Mouse (Mus musculus) midbrain, postnatal 0 days (tissue): ENCODE data around the gene Itga1. TPM values are rescaled to one million over a fixed set of nuclear protein-coding genes. Genes with fewer than 3 reads are reported as not detected.

Source experiments
- ATAC-seq: fragments of 200-750 bp; cut with Nextera tagmentation; 2 replicates; pipeline ENCODE4 v1.8.0; 2017; ENCODE audit warnings: moderate number of reproducible peaks, mild to moderate bottlenecking, moderate TSS enrichment, moderate library complexity; ENCODE audit not compliant: low FRiP score
- DNase-seq: peaks from one replicate; pipeline ENCODE4 v3.0.0-alpha.2; 2015; ENCODE audit warnings: low spot score
- H3K27ac ChIP-seq: fragments of 300-500 bp; sonication (generic); 2 replicates; pipeline ENCODE4 v1.5.1; 2014; ENCODE audit warnings: low read depth, mild to moderate bottlenecking, low read length, mixed read lengths
- H3K27me3 ChIP-seq: fragments of 300-500 bp; sonication (generic); 2 replicates; pipeline ENCODE4 v1.6.1; 2014; ENCODE audit warnings: low read length, control low read depth, mixed read lengths; ENCODE audit not compliant: insufficient read depth
- H3K36me3 ChIP-seq: fragments of 300-500 bp; sonication (generic); 2 replicates; pipeline ENCODE4 v1.6.1; 2014; ENCODE audit warnings: low read length, control low read depth, mixed read lengths; ENCODE audit not compliant: insufficient read depth
- H3K4me1 ChIP-seq: fragments of 300-500 bp; sonication (generic); 2 replicates; pipeline ENCODE4 v1.6.1; 2014; ENCODE audit warnings: mild to moderate bottlenecking, control low read depth, antibody characterized with exemption, low read length, mixed read lengths; ENCODE audit not compliant: insufficient read depth
- H3K4me2 ChIP-seq: fragments of 300-500 bp; sonication (generic); 2 replicates; pipeline ENCODE4 v1.6.1; 2014; ENCODE audit warnings: low read depth, mild to moderate bottlenecking, low read length, mixed read lengths; ENCODE audit not compliant: poor library complexity, severe bottlenecking
- H3K4me3 ChIP-seq: fragments of 300-500 bp; sonication (generic); 2 replicates; pipeline ENCODE4 v1.5.1; 2014; ENCODE audit warnings: low read depth, mild to moderate bottlenecking, low read length, moderate library complexity
- H3K9ac ChIP-seq: fragments of 300-500 bp; sonication (generic); replicated peaks from 2 replicates; pipeline ENCODE4 v1.6.1; 2014; ENCODE audit warnings: mild to moderate bottlenecking, low read length, moderate library complexity, mixed read lengths; ENCODE audit not compliant: poor library complexity, severe bottlenecking
- H3K9me3 ChIP-seq: fragments of 300-500 bp; sonication (generic); 2 replicates; pipeline ENCODE4 v1.6.1; 2016; ENCODE audit warnings: low read length, control low read depth
- CTCF ChIP-seq: IDR thresholded peaks from 2 replicates; pipeline ENCODE4 v1.5.1; 2016; ENCODE audit warnings: antibody characterized with exemption, mild to moderate bottlenecking
- WGBS: fragments of 180-500 bp; shearing (Covaris S2); extraction: QIAGEN DNeasy Blood & Tissue Kit; methylation state at CpG from one replicate; pipeline ENCODE4 v1.1.7; 2014; 5-methylcytosine and 5-hydroxymethylcytosine counted together
- polyA plus RNA-seq: library from polyadenylated mRNA; unstranded; fragments of >200 nt; fragmentation: Nextera tagmentation; extraction: Ambion mirVana; gene quantifications from 2 replicates; pipeline ENCODE4 v1.2.1, GENCODE M21; 2015
- total RNA-seq: library from RNA; depleted of rRNA; stranded (reverse); fragments of >200 nt; gene quantifications from 2 replicates; pipeline ENCODE4 v1.2.3, GENCODE M21; 2014

Itga1 gene
- total and polyA plus RNA-seq, 2 experiments from 2014 or later = 3.6 to 8.5 TPM

DNA sequence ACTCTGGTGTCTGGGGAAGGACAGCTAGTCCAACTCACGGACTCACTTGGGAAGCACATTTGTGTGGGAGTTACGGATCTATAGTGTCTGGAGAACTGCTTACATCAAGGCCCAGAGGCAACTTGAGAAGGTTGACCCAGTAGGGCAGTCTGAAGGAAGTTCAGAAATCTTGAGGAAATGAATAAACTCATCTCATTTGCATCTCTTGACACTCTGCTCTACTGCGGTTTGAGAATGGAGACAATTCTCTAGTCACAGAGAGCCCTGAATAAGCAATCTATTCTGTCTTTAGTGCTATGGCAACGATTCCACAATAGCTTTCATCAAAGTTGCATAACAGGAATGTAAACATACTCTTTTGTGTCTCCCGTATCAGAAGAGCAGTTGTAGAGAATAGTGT is 4.8 kb downstream of the Itga1 start:
- ATAC-seq (no peak), DNase-seq (no peak)
- no peaks in the 10 kb centered on the region for H3K36me3 ChIP-seq
- H3K4me1 ChIP-seq = no peaks in the 10 kb centered on the region
- no peak overlapping the region for H3K4me3 ChIP-seq
- H3K27ac ChIP-seq = no peak overlapping the region
- H3K9me3 ChIP-seq = no peaks in the 10 kb centered on the region
- TF ChIP-seq CTCF = no peak
- H3K9ac ChIP-seq = no peak overlapping the region
- no peak overlapping the region for H3K4me2 ChIP-seq
- WGBS = 50% methylated on average over 5 of the region's 5 CpGs
- H3K27me3 ChIP-seq = peaks cover 13% of the 10 kb centered on the region

DNA sequence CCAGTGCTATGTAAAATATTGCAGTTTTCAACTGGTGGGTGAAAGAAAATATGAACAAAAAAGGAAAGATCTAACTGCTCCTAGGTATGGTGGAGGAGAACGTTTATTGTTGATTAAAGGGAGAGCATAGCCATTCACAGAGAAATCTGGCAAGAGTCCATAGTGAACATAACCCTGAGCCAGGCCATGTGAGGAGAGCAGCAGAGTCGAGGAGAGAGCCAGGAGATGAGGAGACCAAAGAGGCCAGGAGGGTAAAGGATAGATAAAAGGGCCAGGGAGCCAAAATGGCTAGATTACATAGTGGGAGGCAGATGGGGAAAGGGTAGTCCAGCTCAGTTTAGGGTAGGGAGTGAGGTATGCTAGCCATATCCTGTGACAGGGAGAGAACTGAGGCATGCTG is 5.5 kb downstream of the Itga1 start:
- no peak overlapping the region for H3K4me3 ChIP-seq
- H3K4me1 ChIP-seq = no peaks in the 10 kb centered on the region

DNA sequence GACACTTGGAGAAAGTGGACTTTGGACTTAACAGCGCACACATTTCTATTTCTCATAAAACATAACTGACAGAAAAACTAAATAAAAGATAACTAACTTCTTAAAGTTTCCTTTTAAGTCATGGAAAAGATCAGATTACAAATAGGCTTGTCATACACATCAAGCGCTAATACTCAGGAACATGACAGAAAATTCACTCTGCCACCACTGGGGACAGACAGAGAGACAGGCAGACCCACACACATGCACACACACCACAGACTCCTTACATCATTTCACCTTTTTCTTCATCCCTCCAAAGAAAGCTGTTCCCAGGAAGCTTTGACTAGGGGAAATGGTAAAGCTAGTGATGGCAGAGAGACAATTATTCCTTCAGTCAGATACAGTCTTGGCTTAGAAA is 6.4 kb downstream of the Itga1 start:
- Histone ChIP-seq H3K4me1 (no peaks in the 10 kb centered on the region), H3K4me2 (no peak overlapping the region), H3K4me3 (no peak overlapping the region), H3K27ac (no peak overlapping the region), H3K9ac (no peak overlapping the region), H3K9me3 (no peaks in the 10 kb centered on the region), H3K27me3 (peaks cover under 1% of the 10 kb centered on the region; the same call in 1 of the 2 replicates), H3K36me3 (no peaks in the 10 kb centered on the region)
- TF ChIP-seq CTCF = no peak
- DNase-seq = no peak
- ATAC-seq = no peak
- WGBS = 99% methylated on average over 2 of the region's 2 CpGs

More for the DNA sequence above, 5.5 kb downstream of the Itga1 start:
- H3K4me2 ChIP-seq = no peak overlapping the region
- H3K9ac ChIP-seq = no peak overlapping the region
- no peak for DNase-seq
- no peaks in the 10 kb centered on the region for H3K9me3 ChIP-seq
- TF ChIP-seq CTCF = no peak
- H3K36me3 ChIP-seq = no peaks in the 10 kb centered on the region
- H3K27me3 ChIP-seq = peaks cover 9% of the 10 kb centered on the region
- no peak for ATAC-seq
- H3K27ac ChIP-seq = no peak overlapping the region
- 48% methylated on average over 2 of the region's 2 CpGs for WGBS

DNA sequence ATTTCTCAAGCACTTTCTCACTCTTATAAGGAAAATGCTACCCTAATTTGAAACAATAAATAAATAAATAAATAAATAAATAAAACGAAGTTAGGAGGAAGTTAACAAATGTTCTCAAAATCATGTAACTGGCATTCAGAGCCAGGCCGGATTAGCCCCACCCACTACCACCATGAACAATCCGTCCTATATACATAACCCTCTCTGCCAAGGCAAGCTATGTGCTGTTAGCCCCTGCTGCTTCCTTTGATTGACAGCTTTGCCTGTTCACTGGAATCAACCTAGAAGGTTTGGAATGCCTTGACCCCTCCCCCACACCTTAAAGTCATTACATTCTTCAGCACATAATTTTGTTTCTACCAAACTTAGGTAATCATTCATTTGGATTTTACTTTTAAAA is 10.3 kb downstream of the Itga1 start:
- H3K4me3 ChIP-seq = no peak overlapping the region
- no peak overlapping the region for H3K4me2 ChIP-seq
- ATAC-seq (no peak), DNase-seq (no peak)
- no peak overlapping the region for H3K9ac ChIP-seq
- no peaks in the 10 kb centered on the region for H3K36me3 ChIP-seq
- no peak overlapping the region for H3K27ac ChIP-seq
- TF ChIP-seq CTCF = no peak
- H3K4me1 ChIP-seq = peaks cover 4% of the 10 kb centered on the region; the same call in 1 of the 2 replicates
- H3K27me3 ChIP-seq = no peaks in the 10 kb centered on the region
- no peaks in the 10 kb centered on the region for H3K9me3 ChIP-seq
- 71% methylated on average over 3 of the region's 3 CpGs for whole genome bisulfite sequencing

DNA sequence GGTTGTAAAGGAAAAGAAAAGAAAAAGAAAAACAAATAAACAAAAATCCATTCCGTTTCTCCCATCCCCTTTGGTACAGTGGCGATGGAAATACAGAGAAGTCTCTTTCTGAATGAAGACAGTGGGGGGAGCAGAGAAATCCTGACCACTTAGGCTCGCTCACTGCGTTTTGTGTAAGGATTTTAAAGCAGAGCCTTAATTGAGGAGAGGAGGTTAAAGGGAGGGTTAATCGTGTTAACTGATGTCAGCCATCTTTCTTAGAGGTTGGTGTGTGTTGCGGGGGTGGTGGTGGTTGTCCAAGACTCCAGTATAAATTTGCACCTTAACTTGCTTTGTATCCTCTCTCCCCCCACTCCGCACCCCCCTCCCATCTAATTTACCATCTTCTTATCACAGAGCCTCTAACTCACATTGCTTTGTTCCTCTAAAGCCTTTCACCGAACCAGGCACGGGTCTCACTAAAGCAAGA is 10.8 kb downstream of the Itga1 start:
- Histone ChIP-seq H3K9ac (no peak overlapping the region), H3K36me3 (no peaks in the 10 kb centered on the region), H3K4me2 (peak overlapping the region; percentile 89), H3K4me1 (peaks cover 4% of the 10 kb centered on the region; the same call in 1 of the 2 replicates), H3K4me3 (peak overlapping the region; percentile 48), H3K9me3 (no peaks in the 10 kb centered on the region), H3K27ac (no peak overlapping the region), H3K27me3 (no peaks in the 10 kb centered on the region)
- no peak for TF ChIP-seq CTCF
- 52% methylated on average over 9 of the region's 9 CpGs for WGBS
- DNase-seq (no peak), ATAC-seq (no peak)

DNA sequence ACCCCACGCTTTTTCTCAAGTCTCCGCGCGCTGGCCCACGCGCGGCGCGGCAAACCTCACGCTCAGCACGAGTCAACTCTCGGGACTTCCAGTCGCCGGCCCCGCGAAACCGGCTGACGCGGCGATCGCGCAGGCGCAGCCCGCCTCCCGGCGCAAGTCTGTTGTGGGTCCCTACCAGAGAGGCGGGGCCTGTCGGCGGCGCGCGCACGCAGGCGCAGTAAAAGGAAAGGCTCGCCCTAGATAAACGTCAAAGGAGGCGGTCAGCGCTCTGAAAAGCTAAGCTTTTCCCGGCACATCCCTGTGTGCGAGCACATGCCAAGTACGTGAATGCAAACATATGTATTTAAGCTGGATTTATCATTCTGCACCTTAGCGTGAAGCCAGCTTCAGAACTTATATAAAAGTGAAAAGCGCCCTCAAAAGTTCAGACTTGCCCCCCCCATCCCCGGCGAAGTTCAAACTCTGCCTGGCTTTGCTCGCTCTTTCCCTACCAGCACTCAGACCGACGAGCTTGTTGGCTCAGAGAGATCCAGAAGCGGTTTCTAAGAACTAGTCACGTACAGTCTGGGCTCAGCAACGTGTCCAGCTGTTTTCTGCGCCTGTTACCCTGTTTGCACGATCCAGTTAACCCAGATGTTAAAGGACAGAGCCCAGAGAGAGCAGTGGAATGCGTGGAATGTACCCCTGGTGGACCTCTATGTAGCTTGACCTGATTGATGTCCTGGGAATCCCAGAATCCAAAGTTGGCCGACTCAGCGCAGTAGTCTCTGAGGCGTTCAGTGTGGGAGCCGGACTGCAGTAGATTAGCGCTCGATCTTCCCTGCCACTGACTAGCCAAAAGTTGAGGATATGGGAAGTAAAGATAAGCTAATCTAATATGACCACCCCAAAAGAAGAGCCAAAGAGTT is 11.4 kb downstream of the Itga1 start, which contains the start of gene Pelo:
TSS of gene Pelo (minus strand) at position 118 of the 908 bp plus-strand sequence.
- Histone ChIP-seq H3K4me1 (peaks cover 4% of the 10 kb centered on the region; the same call in 1 of the 2 replicates), H3K27ac (no peak within 1 kb of the TSS), H3K9me3 (no peaks in the 10 kb centered on the region), H3K27me3 (no peaks in the 10 kb centered on the region), H3K4me3 (peak within 1 kb of the TSS; percentile 48), H3K9ac (peak within 1 kb of the TSS; percentile 70), H3K4me2 (peak within 1 kb of the TSS; percentile 89), H3K36me3 (no peaks in the 10 kb centered on the region)
- 1% methylated on average over 60 of the region's 60 CpGs for WGBS
- ATAC-seq (peak; percentile 98), DNase-seq (peak; percentile 94)
- no peak for TF ChIP-seq CTCF
